Mouse (Mus musculus): ENCODE data around the gene Pde9a. TPM values are rescaled to one million over a fixed set of nuclear protein-coding genes. Genes with fewer than 3 reads are reported as not detected.
A peak's percentile ranks its signal among the peaks of the same experiment; 100 is the strongest.

Gene Pde9a
- polyA plus RNA-seq, 1 experiment from 2014 or later, result 59.8 TPM

GRCm38 (mm10) chr17:31433401-31433928 lies 47.5 kb downstream of the Pde9a start:
- H3K27ac ChIP-seq (ENCODE audit: low read depth, low read length), result peak overlapping the region; percentile 93
- peak overlapping the region; percentile 48 for H3K4me3 ChIP-seq (ENCODE audit: low read depth, low read length)
- H3K9me3 ChIP-seq (ENCODE audit: control insufficient read depth), result 0 out of 2 replicates have a peak, but pooled peaks cover 7% of the 10 kb centered on the region
- ATAC-seq, result no peak
- H3K36me3 ChIP-seq (ENCODE audit: control insufficient read depth, insufficient read depth), result peaks cover 3% of the 10 kb centered on the region
- peak overlapping the region; percentile 79 for H3K4me2 ChIP-seq (replicated peaks; ENCODE audit: low read depth)
- WGBS, result 13% methylated on average over 13 of the region's 13 CpGs
- peak overlapping the region; percentile 62 for H3K9ac ChIP-seq (ENCODE audit: low read depth, low read length)
- no peaks in the 10 kb centered on the region for H3K27me3 ChIP-seq (replicated peaks; ENCODE audit: control insufficient read depth, insufficient read depth, low read length)
- no peak for TF ChIP-seq CTCF (IDR thresholded peaks at IDR 0.05; ENCODE audit: low read depth)
- H3K4me1 ChIP-seq (replicated peaks; ENCODE audit: control insufficient read depth, insufficient read depth, low read length), result 0 out of 2 replicates have a peak, but pooled peaks cover 3% of the 10 kb centered on the region

GRCm38 (mm10) chr17:31433978-31434797 lies 48.2 kb downstream of the Pde9a start:
- peak; percentile 71 for ATAC-seq

GRCm38 (mm10) chr17:31434825-31435325 lies 48.9 kb downstream of the Pde9a start:
- WGBS, result 18% methylated on average over 8 of the region's 8 CpGs
- no peaks in the 10 kb centered on the region for H3K9me3 ChIP-seq (ENCODE audit: control insufficient read depth)
- TF ChIP-seq CTCF (IDR thresholded peaks at IDR 0.05; ENCODE audit: low read depth), result no peak
- H3K9ac ChIP-seq (ENCODE audit: low read depth, low read length), result peak overlapping the region; percentile 62
- H3K4me2 ChIP-seq (replicated peaks; ENCODE audit: low read depth), result peak overlapping the region; percentile 79
- peak overlapping the region; percentile 48 for H3K4me3 ChIP-seq (ENCODE audit: low read depth, low read length)
- H3K4me1 ChIP-seq (replicated peaks; ENCODE audit: control insufficient read depth, insufficient read depth, low read length), result 0 out of 2 replicates have a peak, but pooled peaks cover 3% of the 10 kb centered on the region
- H3K27me3 ChIP-seq (replicated peaks; ENCODE audit: control insufficient read depth, insufficient read depth, low read length), result no peaks in the 10 kb centered on the region
- H3K36me3 ChIP-seq (ENCODE audit: control insufficient read depth, insufficient read depth), result peaks cover 3% of the 10 kb centered on the region
- ATAC-seq, result no peak
- peak overlapping the region; percentile 93 for H3K27ac ChIP-seq (ENCODE audit: low read depth, low read length)

More at GRCm38 (mm10) chr17:31433978-31434797, 48.2 kb downstream of the Pde9a start:
- peak overlapping the region; percentile 79 for H3K4me2 ChIP-seq (replicated peaks; ENCODE audit: low read depth)
- H3K27me3 ChIP-seq (replicated peaks; ENCODE audit: control insufficient read depth, insufficient read depth, low read length), result no peaks in the 10 kb centered on the region
- WGBS, result 5% methylated on average over 16 of the region's 16 CpGs
- peak overlapping the region; percentile 48 for H3K4me3 ChIP-seq (ENCODE audit: low read depth, low read length)
- H3K9ac ChIP-seq (ENCODE audit: low read depth, low read length), result peak overlapping the region; percentile 62
- 0 out of 2 replicates have a peak, but pooled peaks cover 3% of the 10 kb centered on the region for H3K9me3 ChIP-seq (ENCODE audit: control insufficient read depth)
- peaks cover 3% of the 10 kb centered on the region for H3K36me3 ChIP-seq (ENCODE audit: control insufficient read depth, insufficient read depth)
- H3K4me1 ChIP-seq (replicated peaks; ENCODE audit: control insufficient read depth, insufficient read depth, low read length), result 0 out of 2 replicates have a peak, but pooled peaks cover 3% of the 10 kb centered on the region
- H3K27ac ChIP-seq (ENCODE audit: low read depth, low read length), result peak overlapping the region; percentile 93
- no peak for TF ChIP-seq CTCF (IDR thresholded peaks at IDR 0.05; ENCODE audit: low read depth)

GRCm38 (mm10) chr17:31435934-31436813 lies 50.2 kb downstream of the Pde9a start:
- 68% methylated on average over 13 of the region's 13 CpGs for WGBS
- no peak for ATAC-seq
- 0 out of 2 replicates have a peak, but pooled peaks cover 3% of the 10 kb centered on the region for H3K4me1 ChIP-seq (replicated peaks; ENCODE audit: control insufficient read depth, insufficient read depth, low read length)
- no peak overlapping the region for H3K9ac ChIP-seq (ENCODE audit: low read depth, low read length)
- H3K9me3 ChIP-seq (ENCODE audit: control insufficient read depth), result no peaks in the 10 kb centered on the region
- H3K4me3 ChIP-seq (ENCODE audit: low read depth, low read length), result no peak overlapping the region
- peak overlapping the region; percentile 6; the same call in 1 of the 2 replicates for H3K4me2 ChIP-seq (replicated peaks; ENCODE audit: low read depth)
- no peaks in the 10 kb centered on the region for H3K27me3 ChIP-seq (replicated peaks; ENCODE audit: control insufficient read depth, insufficient read depth, low read length)
- peak overlapping the region; percentile 37 for H3K27ac ChIP-seq (ENCODE audit: low read depth, low read length)
- H3K36me3 ChIP-seq (ENCODE audit: control insufficient read depth, insufficient read depth), result peaks cover 5% of the 10 kb centered on the region; the same call in 1 of the 2 replicates
- TF ChIP-seq CTCF (IDR thresholded peaks at IDR 0.05; ENCODE audit: low read depth), result peak; percentile 58

- Histone ChIP-seq H3K27ac (ENCODE audit: low read depth, low read length) (no peak overlapping the region), H3K27me3 (replicated peaks; ENCODE audit: control insufficient read depth, insufficient read depth, low read length) (no peaks in the 10 kb centered on the region), H3K4me2 (replicated peaks; ENCODE audit: low read depth) (no peak overlapping the region), H3K9ac (ENCODE audit: low read depth, low read length) (no peak overlapping the region), H3K36me3 (ENCODE audit: control insufficient read depth, insufficient read depth) (peaks cover 7% of the 10 kb centered on the region; the same call in 1 of the 2 replicates), H3K4me3 (ENCODE audit: low read depth, low read length) (no peak overlapping the region), H3K4me1 (replicated peaks; ENCODE audit: control insufficient read depth, insufficient read depth, low read length) (0 out of 2 replicates have a peak, but pooled peaks cover 3% of the 10 kb centered on the region), H3K9me3 (ENCODE audit: control insufficient read depth) (no peaks in the 10 kb centered on the region)
- WGBS, result 30% methylated on average over 4 of the region's 5 CpGs
- peak; percentile 53 for ATAC-seq
- TF ChIP-seq CTCF (IDR thresholded peaks at IDR 0.05; ENCODE audit: low read depth), result no peak; the same call in 1 of the 2 replicates
Measured at GRCm38 (mm10) chr17:31436814-31437406, 50.9 kb downstream of the Pde9a start.

Measured in intestine, postnatal 0 days (tissue).